Mouse (Mus musculus): ENCODE measurements at regions not wholly inside any gene's neighbourhood (a gene's known extent, or its start where the extent isn't known, plus 50 kb on each side); places are given as distances from the start of the nearest gene placed in this dataset.

DNA sequence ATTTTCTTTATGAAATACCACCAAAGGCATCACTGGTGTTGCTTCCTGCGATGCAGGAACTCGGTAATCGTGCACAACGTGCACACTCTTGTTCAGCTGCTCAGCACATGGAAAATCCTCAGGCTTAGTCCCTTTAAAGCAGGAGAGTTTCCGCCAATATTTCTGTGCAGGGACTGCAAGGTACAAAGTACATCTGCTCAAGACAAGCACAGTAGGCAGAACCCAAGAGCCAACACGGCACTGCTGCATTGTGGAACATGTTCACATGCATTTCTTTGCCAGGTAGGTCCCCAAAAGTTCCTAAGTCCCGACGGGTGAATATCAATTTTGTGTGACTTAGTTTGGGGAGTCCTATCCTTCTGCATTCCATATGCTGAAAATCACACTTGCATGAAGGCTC, 808.0 kb upstream of the Pou3f3 start:
- no peak overlapping the region for H3K4me3 ChIP-seq (ENCODE audit: insufficient read depth, low read length)
- no peak overlapping the region for H3K27ac ChIP-seq (ENCODE audit: insufficient read depth, low read length)
- H3K4me1 ChIP-seq (ENCODE audit: control insufficient read depth, insufficient read depth, low read length): 0 out of 2 replicates have a peak, but pooled peaks cover 3% of the 10 kb centered on the region
- no peak for TF ChIP-seq CTCF (IDR thresholded peaks at IDR 0.05; ENCODE audit: borderline replicate concordance, insufficient read depth, low read length)
- TF ChIP-seq POLR2A (IDR thresholded peaks at IDR 0.05; ENCODE audit: low read depth, low read length): no peak

DNA sequence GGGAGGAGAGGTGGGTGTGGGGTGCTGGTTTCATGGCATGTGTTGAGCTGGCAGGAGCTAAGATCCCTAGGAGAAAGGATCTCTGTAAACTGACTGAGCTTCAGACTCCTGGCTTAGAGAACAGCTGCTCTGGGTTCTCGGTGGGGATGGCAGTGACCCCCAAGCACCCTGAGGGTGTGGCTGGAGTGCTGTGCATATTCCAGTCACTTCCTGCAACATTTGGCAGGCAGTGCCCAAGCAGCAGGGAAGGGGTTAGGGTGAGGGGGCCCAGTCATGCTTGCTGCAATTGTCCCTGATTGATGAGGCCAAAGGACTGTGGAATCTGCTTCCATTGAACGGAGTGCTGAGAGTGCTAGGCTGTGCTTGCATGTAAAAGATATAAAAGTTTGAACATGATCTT, 807.4 kb upstream of the Pou3f3 start:
- H3K4me3 ChIP-seq (ENCODE audit: insufficient read depth, low read length): no peak overlapping the region
- 0 out of 2 replicates have a peak, but pooled peaks cover 3% of the 10 kb centered on the region for H3K4me1 ChIP-seq (ENCODE audit: control insufficient read depth, insufficient read depth, low read length)
- no peak overlapping the region for H3K27ac ChIP-seq (ENCODE audit: insufficient read depth, low read length)
- TF ChIP-seq POLR2A (IDR thresholded peaks at IDR 0.05; ENCODE audit: low read depth, low read length) (no peak), CTCF (IDR thresholded peaks at IDR 0.05; ENCODE audit: borderline replicate concordance, insufficient read depth, low read length) (no peak)

DNA sequence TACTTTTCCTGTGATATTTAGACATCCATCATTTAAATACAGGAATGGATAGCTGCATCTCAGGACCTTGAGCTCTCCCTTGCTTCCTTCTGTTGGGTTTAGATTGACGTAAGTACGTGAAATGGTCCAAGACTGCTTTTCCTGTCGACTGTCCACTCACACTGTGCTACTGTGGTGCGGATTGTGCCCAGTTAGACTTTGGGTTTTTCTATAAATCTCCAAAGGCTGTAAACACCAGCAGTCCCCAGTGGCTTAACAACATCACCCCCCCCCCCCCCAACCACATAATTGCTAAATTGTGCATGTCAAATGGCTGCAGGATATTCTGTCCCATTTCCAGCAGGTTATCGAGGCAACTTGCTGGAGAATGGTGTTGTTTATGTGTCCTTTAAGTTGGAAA, 806.6 kb upstream of the Pou3f3 start:
- Histone ChIP-seq H3K4me1 (ENCODE audit: control insufficient read depth, insufficient read depth, low read length) (0 out of 2 replicates have a peak, but pooled peaks cover 3% of the 10 kb centered on the region), H3K27ac (ENCODE audit: insufficient read depth, low read length) (no peak overlapping the region), H3K4me3 (ENCODE audit: insufficient read depth, low read length) (no peak overlapping the region)
- no peak for TF ChIP-seq POLR2A (IDR thresholded peaks at IDR 0.05; ENCODE audit: low read depth, low read length)
- no peak for TF ChIP-seq CTCF (IDR thresholded peaks at IDR 0.05; ENCODE audit: borderline replicate concordance, insufficient read depth, low read length)

DNA sequence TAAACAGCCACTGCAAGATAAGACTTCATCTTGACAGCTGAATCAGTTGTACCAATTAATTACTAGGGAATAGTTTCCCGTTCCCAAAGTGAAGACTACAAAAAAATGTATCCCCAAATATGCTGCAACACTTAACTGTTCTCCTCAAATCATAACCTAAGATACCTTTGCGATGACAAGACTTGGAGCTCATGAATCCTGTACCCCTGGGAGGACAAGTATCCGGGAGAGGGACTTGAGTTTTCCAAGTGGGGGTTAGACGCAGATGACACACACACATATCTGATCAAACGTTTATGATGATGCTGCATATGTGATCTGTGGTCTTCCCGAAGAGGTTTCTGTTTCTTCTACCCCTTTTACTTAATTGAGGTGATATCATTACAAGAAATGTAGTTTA, 805.6 kb upstream of the Pou3f3 start:
- 0 out of 2 replicates have a peak, but pooled peaks cover 3% of the 10 kb centered on the region for H3K4me1 ChIP-seq (ENCODE audit: control insufficient read depth, insufficient read depth, low read length)
- no peak overlapping the region for H3K4me3 ChIP-seq (ENCODE audit: insufficient read depth, low read length)
- H3K27ac ChIP-seq (ENCODE audit: insufficient read depth, low read length): peak overlapping the region; percentile 47; the same call in 1 of the 2 replicates
- TF ChIP-seq CTCF (IDR thresholded peaks at IDR 0.05; ENCODE audit: borderline replicate concordance, insufficient read depth, low read length) (no peak), POLR2A (IDR thresholded peaks at IDR 0.05; ENCODE audit: low read depth, low read length) (no peak)

DNA sequence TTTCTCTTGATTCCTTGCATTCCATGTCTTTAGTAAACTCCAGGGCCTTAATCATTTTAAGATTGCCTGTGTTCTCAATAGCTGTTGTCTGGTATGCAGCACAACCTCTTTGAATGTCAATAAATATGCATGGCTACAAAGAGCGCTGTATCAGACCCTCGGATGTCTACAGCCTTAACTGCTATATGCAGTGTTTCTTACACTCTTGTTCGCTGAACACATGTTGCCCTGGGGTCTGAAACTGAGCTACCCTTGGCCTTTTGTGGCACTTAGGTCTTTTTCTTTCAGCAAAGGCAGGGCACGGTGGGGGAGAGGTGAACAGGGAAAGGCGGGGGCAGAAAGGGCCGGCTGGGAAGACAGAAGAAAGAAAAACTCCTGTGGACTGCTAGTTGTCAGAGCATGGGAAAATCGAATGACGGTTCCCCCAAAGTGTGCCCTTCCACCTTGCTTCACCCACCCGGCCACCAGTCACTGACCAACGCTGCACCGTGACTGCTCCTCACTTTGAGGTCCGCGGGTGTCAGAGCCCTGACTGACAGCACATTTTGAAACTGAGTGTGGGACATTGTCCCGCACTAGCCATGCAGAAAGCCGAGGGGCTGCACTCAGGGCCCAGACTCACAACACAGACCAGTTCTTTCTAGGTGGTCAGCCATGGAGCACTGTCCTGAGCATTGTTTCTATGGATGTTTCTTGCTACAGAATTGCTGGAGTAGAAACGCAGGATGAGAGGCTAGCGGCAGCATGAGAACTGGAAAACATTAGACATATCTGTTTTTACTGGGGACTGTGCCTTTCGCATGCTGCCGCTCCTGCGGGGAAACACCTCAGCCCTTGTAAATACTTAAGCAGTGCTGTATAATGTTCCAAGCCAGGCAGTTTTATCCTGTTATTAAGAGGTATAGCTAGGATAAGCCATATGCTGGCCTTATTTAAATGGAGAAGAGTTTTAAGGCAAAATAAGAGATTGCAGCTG, 804.6 kb upstream of the Pou3f3 start:
- Histone ChIP-seq H3K4me3 (ENCODE audit: insufficient read depth, low read length) (no peak overlapping the region), H3K4me1 (ENCODE audit: control insufficient read depth, insufficient read depth, low read length) (0 out of 2 replicates have a peak, but pooled peaks cover 3% of the 10 kb centered on the region), H3K27ac (ENCODE audit: insufficient read depth, low read length) (no peak overlapping the region)
- TF ChIP-seq POLR2A (IDR thresholded peaks at IDR 0.05; ENCODE audit: low read depth, low read length): no peak
- TF ChIP-seq CTCF (IDR thresholded peaks at IDR 0.05; ENCODE audit: borderline replicate concordance, insufficient read depth, low read length): no peak

DNA sequence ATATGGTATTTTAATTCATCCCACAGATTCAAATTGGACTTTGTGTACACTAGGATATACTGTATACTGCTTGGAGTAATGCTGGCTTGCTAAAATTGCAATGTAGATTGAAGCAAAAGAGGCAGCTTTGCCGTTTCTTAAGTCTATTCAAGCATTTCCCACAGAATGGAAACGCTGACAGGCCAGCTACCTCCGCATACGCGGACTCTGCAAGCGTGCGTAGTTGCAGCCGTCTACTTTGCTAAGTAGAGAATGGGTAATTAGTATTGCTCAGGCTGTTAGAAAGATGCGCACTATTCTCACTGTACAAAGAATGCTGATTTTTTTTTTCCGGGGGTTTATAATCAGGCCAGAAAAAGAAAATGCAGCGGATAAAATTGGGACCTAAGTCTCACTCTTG, 803.8 kb upstream of the Pou3f3 start:
- Histone ChIP-seq H3K27ac (ENCODE audit: insufficient read depth, low read length) (no peak overlapping the region), H3K4me1 (ENCODE audit: control insufficient read depth, insufficient read depth, low read length) (0 out of 2 replicates have a peak, but pooled peaks cover 3% of the 10 kb centered on the region), H3K4me3 (ENCODE audit: insufficient read depth, low read length) (no peak overlapping the region)
- TF ChIP-seq POLR2A (IDR thresholded peaks at IDR 0.05; ENCODE audit: low read depth, low read length): no peak
- no peak for TF ChIP-seq CTCF (IDR thresholded peaks at IDR 0.05; ENCODE audit: borderline replicate concordance, insufficient read depth, low read length)

DNA sequence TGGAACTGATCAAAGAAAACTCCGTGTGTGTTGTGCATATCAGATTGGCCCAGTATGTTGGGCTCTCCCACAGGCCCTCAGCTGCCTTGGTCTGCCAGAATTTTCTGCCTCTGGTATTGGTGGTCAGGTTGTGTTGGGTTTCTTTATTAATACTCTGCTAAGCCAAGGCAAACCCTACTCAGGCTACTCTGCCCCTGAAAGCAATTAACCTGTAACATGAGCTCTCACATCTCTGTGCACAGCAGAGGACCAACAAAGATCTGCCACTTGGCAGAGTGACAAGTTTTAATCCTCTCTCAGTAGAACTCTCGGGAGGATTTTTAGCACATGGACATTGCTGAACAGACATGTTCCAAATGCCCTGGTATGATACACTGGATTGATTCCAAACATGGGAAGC, 803.2 kb upstream of the Pou3f3 start:
- Histone ChIP-seq H3K27ac (ENCODE audit: insufficient read depth, low read length) (no peak overlapping the region), H3K4me1 (ENCODE audit: control insufficient read depth, insufficient read depth, low read length) (0 out of 2 replicates have a peak, but pooled peaks cover 3% of the 10 kb centered on the region), H3K4me3 (ENCODE audit: insufficient read depth, low read length) (no peak overlapping the region)
- no peak for TF ChIP-seq POLR2A (IDR thresholded peaks at IDR 0.05; ENCODE audit: low read depth, low read length)
- no peak for TF ChIP-seq CTCF (IDR thresholded peaks at IDR 0.05; ENCODE audit: borderline replicate concordance, insufficient read depth, low read length)

DNA sequence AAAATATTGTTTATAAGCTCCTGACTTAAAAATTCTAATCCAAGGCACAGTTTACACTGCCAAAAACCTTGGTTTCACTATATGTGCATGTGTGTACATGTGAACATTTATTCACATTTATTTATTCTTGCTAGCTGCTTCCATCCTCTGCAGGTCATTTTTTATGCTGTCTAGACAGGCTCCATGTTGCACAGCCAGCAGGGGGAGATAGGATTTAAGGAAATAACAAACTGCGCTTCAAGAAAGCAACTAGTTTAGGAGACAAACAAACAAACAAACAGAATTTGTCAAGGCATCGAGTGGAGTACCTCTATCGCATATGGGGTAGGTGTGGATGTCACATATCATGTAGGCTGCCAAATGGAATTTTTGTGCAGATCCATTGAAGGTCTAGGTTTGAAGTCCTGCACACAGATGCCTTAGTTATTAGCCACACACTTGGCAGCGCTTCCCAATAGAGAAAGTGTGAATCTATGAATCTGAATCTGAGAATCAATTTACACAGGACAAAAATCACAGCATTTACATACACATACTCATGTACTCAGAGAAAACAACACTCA, 797.7 kb upstream of the Pou3f3 start:
- TF ChIP-seq POLR2A (IDR thresholded peaks at IDR 0.05; ENCODE audit: low read depth, low read length) (no peak), CTCF (IDR thresholded peaks at IDR 0.05; ENCODE audit: borderline replicate concordance, insufficient read depth, low read length) (no peak)

DNA sequence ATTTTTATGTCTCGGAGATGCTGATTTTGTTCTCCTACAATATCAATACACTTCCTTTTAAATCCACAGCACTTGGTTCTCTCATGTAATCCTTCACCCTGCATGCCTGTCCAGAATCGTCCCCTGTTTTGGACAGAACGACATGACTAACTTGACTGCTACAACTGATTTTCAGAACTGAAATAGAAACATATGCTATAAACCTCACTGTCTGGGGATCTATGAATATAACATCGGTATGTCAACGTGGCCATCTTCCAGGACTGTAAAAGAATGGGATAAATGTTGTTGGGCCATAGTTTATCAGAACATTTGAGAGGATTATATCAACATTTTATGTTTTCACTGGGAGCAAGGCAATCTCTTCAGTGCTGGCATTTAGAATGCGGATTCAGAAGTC, 795.2 kb upstream of the Pou3f3 start:
- peaks cover 1% of the 10 kb centered on the region; the same call in 1 of the 2 replicates for H3K4me1 ChIP-seq (ENCODE audit: control insufficient read depth, insufficient read depth, low read length)
- H3K4me3 ChIP-seq (ENCODE audit: insufficient read depth, low read length): no peak overlapping the region
- no peak for TF ChIP-seq CTCF (IDR thresholded peaks at IDR 0.05; ENCODE audit: borderline replicate concordance, insufficient read depth, low read length)
- TF ChIP-seq POLR2A (IDR thresholded peaks at IDR 0.05; ENCODE audit: low read depth, low read length): no peak
- H3K27ac ChIP-seq (ENCODE audit: insufficient read depth, low read length): no peak overlapping the region

More for the DNA sequence above, 797.7 kb upstream of the Pou3f3 start:
- Histone ChIP-seq H3K27ac (ENCODE audit: insufficient read depth, low read length) (no peak overlapping the region), H3K4me1 (ENCODE audit: control insufficient read depth, insufficient read depth, low read length) (no peaks in the 10 kb centered on the region), H3K4me3 (ENCODE audit: insufficient read depth, low read length) (no peak overlapping the region)

DNA sequence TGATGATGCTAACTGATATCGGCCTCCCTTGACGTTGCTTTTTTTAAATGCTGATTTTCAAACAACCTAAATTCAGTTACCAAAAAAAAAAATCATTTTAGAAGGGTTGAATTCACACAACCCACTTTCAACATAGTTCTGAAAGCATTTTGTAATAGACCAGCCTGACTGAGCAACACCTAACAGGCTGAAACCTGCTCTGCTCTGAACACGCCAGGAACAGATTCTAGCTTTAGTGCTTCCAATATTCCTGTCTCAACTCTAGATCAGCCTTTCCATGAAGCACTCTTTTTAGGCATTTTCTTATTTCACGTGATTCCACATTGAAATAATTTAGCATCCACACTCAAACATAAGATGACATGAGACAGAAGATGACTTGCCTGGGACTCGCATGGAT, 789.6 kb upstream of the Pou3f3 start:
- TF ChIP-seq POLR2A (IDR thresholded peaks at IDR 0.05; ENCODE audit: low read depth, low read length): no peak
- TF ChIP-seq CTCF (IDR thresholded peaks at IDR 0.05; ENCODE audit: borderline replicate concordance, insufficient read depth, low read length): no peak
- Histone ChIP-seq H3K27ac (ENCODE audit: insufficient read depth, low read length) (peak overlapping the region; percentile 17; the same call in 1 of the 2 replicates), H3K4me1 (ENCODE audit: control insufficient read depth, insufficient read depth, low read length) (peaks cover 5% of the 10 kb centered on the region), H3K4me3 (ENCODE audit: insufficient read depth, low read length) (no peak overlapping the region)
